Mouse (Mus musculus) WW6 (cell line): ENCODE measurements around the gene Rnft2.

Experiments used
- DNase-seq: peaks from one replicate; pipeline ENCODE4 v3.0.0-alpha.2; 2013; ENCODE audit warnings: low read depth, low spot score

The Rnft2 gene

GRCm38 (mm10) chr5:118244606-118245443, at the start of gene Rnft2, which contains the start of gene 2410131K14Rik:
Rnft2 (minus strand) TSS chr5:118245116.
2410131K14Rik (plus strand) TSS chr5:118245227.
- peak; percentile 96 for DNase-seq

- no peak for DNase-seq
These were observed 49.4 kb upstream of the Rnft2 start for GRCm38 (mm10) chr5:118294086-118294864.

- DNase-seq, result no peak
These were observed 47.6 kb upstream of the Rnft2 start for GRCm38 (mm10) chr5:118292476-118292875.

- no peak for DNase-seq
These were observed 46.5 kb upstream of the Rnft2 start for GRCm38 (mm10) chr5:118291453-118291852.

GRCm38 (mm10) chr5:118277741-118278495, 33.0 kb upstream of the Rnft2 start:
- peak; percentile 53 for DNase-seq

GRCm38 (mm10) chr5:118276711-118277110, 31.8 kb upstream of the Rnft2 start:
- no peak for DNase-seq

- DNase-seq, result no peak
These were observed 31.4 kb upstream of the Rnft2 start for GRCm38 (mm10) chr5:118276281-118276680.

GRCm38 (mm10) chr5:118274546-118274945, 29.6 kb upstream of the Rnft2 start:
- no peak for DNase-seq

- DNase-seq, result no peak
These were observed 28.5 kb upstream of the Rnft2 start for GRCm38 (mm10) chr5:118273446-118273845.

GRCm38 (mm10) chr5:118271449-118272110, 26.7 kb upstream of the Rnft2 start:
- DNase-seq, result no peak

GRCm38 (mm10) chr5:118268987-118269386, 24.1 kb upstream of the Rnft2 start:
- DNase-seq, result peak; percentile 72

GRCm38 (mm10) chr5:118266309-118266708, 21.4 kb upstream of the Rnft2 start:
- no peak for DNase-seq

- no peak for DNase-seq
These were observed 20.4 kb upstream of the Rnft2 start for GRCm38 (mm10) chr5:118265366-118265765.

GRCm38 (mm10) chr5:118264279-118264678, 19.4 kb upstream of the Rnft2 start:
- DNase-seq, result no peak

- DNase-seq, result no peak
These were observed 17.5 kb upstream of the Rnft2 start for GRCm38 (mm10) chr5:118262418-118262817.

GRCm38 (mm10) chr5:118261181-118261580, 16.3 kb upstream of the Rnft2 start:
- DNase-seq, result no peak

- DNase-seq, result no peak
These were observed 15.7 kb upstream of the Rnft2 start for GRCm38 (mm10) chr5:118260642-118261041.

- DNase-seq, result no peak
These were observed 15.1 kb upstream of the Rnft2 start for GRCm38 (mm10) chr5:118260055-118260454.

- no peak for DNase-seq
These were observed 14.7 kb upstream of the Rnft2 start for GRCm38 (mm10) chr5:118259636-118260035.

GRCm38 (mm10) chr5:118259152-118259551, 14.2 kb upstream of the Rnft2 start:
- no peak for DNase-seq

GRCm38 (mm10) chr5:118256981-118257380, 12.1 kb upstream of the Rnft2 start:
- DNase-seq, result no peak
